ENCODE assay signal across 11 mouse cellular contexts in the genomic region with DNA sequence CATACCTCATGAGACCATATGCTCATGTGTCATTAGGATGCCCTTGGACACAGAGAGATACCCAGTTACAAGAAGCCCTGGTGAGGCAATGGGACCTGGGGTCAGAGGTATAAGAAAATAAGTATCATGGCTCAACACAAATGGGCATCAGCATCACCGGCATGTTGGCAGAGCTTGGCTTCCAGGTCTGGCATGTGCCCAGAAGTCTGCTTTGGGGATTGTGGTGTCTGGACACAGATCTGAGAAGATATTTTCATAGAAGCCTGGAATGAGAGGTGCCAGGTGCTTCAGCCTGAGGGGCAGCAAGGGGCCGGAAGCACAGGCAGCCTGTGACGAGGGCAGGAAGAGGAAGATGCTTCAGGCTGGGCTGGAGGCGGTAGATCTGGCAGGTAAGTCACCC.
"Had no signal": no experiment of that assay in that cellular context is flagged by ENCODE, and none has a peak within 500 bp of the region (broad histone marks: within the 10 kb centered on the region; RNA-seq: fewer than 3 reads in every experiment).

No protein-coding gene starts in this region.

- H3K4me1 ChIP-seq: limb, embryonic 10.5 days; liver, embryonic 12.5 days had no signal

- H3K36me3 ChIP-seq: limb, embryonic 10.5 days; liver, embryonic 12.5 days; midbrain, embryonic 12.5 days had no signal

- H3K4me3 ChIP-seq: layer of hippocampus, adult 2 months; limb, embryonic 10.5 days; liver, embryonic 12.5 days; midbrain, embryonic 12.5 days had no signal

- H3K9me3 ChIP-seq: limb, embryonic 10.5 days; midbrain, embryonic 12.5 days had no signal

- H3K27me3 ChIP-seq: liver, embryonic 12.5 days; midbrain, embryonic 12.5 days had no signal

- H3K4me2 ChIP-seq: liver, embryonic 12.5 days; lung, embryonic 14.5 days; midbrain, embryonic 12.5 days had no signal

- ATAC-seq: liver, embryonic 12.5 days had no signal

- H3K9ac ChIP-seq: liver, embryonic 12.5 days; lung, embryonic 14.5 days; midbrain, embryonic 12.5 days had no signal

- H3K27ac ChIP-seq: layer of hippocampus, adult 2 months; limb, embryonic 10.5 days; liver, embryonic 12.5 days; midbrain, embryonic 12.5 days had no signal

- DNase-seq: kidney, adult 18-20 months; kidney, postnatal 14 days; lung, embryonic 14.5 days; lung, postnatal 10 days; lung, postnatal 4 days; thymus, adult 18-20 months; thymus, postnatal 14 days had no signal
